Mouse (Mus musculus): ENCODE measurements around the gene Ube2l3.

Gene Ube2l3

GRCm38 (mm10) chr16:17216934-17217633 lies 14.6 kb upstream of the Ube2l3 start:
- in situ Hi-C loops (cut with MboI; ENCODE audit: low pct_unique_long_range_greater_than_20kb in 1 of 2, low sequenced_read_pairs in 2 of 2, unreplicated experiment in 1 of 2), result loop anchor here in 1 of 2 experiments (5.0 kb wide), 1 partner anchor 35 kb away; no protein-coding TSS in a partner anchor

GRCm38 (mm10) chr16:17209981-17210838 lies 7.8 kb upstream of the Ube2l3 start:
- in situ Hi-C loops (cut with MboI; ENCODE audit: low pct_unique_long_range_greater_than_20kb in 1 of 2, low sequenced_read_pairs in 2 of 2, unreplicated experiment in 1 of 2), result loop anchor here in 1 of 2 experiments (5.0 kb wide), 1 partner anchor 52 kb away; no protein-coding TSS in a partner anchor

GRCm38 (mm10) chr16:17209404-17209960 lies 7.0 kb upstream of the Ube2l3 start:
- in situ Hi-C loops (cut with MboI; ENCODE audit: low pct_unique_long_range_greater_than_20kb in 1 of 2, low sequenced_read_pairs in 2 of 2, unreplicated experiment in 1 of 2), result loop anchor here in 1 of 2 experiments (5.0 kb wide), 1 partner anchor 53 kb away; no protein-coding TSS in a partner anchor

DNA sequence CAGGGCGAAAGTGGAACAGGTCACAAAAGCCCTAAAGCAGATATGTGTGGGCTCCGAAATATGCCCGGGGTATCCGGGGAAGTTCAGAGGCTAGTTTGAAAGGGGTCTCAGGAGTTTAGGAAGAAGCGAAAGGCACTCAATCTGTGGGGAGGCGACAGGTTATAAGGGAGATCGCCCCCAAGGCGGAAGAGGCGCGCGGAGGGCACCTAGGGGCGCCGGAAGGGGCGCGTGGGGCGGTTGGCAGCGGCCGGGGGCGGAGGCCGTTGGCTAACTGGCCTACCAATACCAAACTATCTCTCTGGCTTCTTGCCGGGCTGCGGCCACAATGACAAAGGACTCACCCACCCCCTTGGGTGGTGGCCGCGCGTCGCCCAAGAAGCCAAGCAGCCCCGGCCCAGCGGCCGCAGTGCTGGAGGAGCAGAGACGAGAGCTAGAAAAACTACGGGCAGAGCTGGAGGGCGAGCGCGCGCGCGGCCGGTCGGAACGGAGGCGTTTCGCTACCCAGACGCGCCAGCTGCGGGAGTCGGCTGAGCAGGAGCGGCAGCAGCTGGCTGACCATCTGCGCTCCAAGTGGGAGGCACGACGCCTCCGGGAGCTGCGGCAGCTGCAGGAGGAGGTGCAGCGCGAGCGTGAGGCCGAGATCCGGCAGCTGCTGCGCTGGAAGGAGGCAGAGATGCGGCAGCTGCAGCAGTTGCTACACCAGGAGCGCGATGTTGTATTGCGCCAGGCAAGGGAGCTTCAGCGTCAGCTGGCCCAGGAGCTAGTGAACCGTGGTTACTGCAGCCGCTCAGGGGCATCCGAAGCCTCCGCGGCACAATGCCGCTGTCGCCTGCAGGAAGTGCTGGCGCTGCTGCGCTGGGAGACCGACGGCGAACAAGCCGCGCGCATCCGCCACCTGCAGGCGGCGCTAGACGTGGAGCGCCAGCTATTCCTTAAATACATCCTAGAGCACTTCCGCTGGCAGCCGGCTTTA lies 6.2 kb upstream of the Ube2l3 start, which contains the start of gene Rimbp3:
Rimbp3 (plus strand) TSS at position 215 of the 973 bp plus-strand sequence.
- in situ Hi-C loops (cut with MboI; ENCODE audit: low pct_unique_long_range_greater_than_20kb in 1 of 2, low sequenced_read_pairs in 2 of 2, unreplicated experiment in 1 of 2), result loop anchor here in 1 of 2 experiments (5.0 kb wide), 1 partner anchor 54 kb away; no protein-coding TSS in a partner anchor

DNA sequence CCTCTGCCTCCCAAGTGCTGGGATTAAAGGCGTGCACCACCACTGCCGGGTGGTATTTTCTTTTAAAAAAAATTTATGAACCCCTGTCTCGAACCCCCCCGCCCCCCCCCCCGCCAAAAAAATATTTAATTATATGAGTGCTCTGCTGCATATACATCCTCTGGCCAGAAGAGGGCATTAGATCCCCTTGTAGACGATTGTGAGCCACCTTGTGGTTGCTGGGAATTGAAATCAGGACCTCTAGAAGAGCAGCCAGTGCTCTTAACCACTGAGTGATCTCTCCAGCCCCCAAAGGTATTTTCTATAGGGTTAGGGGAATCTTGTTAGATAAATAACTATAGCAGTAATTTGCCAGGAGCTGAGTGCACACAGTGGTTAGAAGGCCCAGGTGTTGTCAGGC lies 2.5 kb upstream of the Ube2l3 start:
- in situ Hi-C loops (cut with MboI; ENCODE audit: low pct_unique_long_range_greater_than_20kb in 1 of 2, low sequenced_read_pairs in 2 of 2, unreplicated experiment in 1 of 2), result loop anchor here (5.0 kb wide), 2 partner anchors 57 to 77 kb away; no protein-coding TSS in a partner anchor

- in situ Hi-C loops (cut with MboI; ENCODE audit: low pct_unique_long_range_greater_than_20kb in 1 of 2, low sequenced_read_pairs in 2 of 2, unreplicated experiment in 1 of 2), result loop anchor here (5.0 kb wide), 1 partner anchor 80 kb away; no protein-coding TSS in a partner anchor
Observed at GRCm38 (mm10) chr16:17201977-17202376, 472 bp downstream of the Ube2l3 start.

DNA sequence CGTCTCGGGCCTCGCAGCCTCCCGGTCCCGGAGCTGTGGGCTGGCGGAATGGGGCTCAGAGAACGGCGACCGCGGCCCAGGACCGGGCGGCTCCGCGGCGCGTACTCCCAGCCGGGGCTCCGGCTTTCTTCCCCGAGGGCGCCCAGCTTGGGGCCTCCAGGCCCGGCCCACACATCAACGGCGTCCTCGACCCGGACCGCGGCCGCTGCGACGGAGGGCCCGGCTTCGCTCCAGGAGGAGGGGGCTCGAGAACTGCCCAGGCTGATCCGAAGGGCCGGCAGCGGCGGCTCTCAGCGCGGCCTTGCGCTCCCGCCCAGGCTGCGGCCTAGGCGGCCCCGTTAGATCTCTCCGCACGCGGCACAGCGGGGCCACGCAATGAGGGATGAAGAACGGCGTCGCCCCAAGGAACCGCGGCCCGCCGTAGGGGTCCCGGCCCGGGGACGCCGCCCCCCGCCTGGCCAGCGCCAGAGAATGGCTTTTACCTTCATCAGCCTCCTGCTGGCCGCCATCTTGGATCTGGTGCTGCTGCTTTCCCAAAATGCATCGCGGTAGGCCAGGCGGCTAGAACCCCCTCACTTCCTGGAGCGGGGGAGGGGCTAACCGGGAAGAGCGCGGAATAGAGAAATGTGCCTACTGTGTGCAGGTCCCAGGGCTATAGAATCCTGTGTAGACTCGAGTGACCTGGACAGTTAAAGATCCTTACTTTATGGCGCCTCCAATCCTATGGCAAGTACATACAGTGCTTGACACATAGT lies 1.3 kb downstream of the Ube2l3 start:
- in situ Hi-C loops (cut with MboI; ENCODE audit: low pct_unique_long_range_greater_than_20kb in 1 of 2, low sequenced_read_pairs in 2 of 2, unreplicated experiment in 1 of 2), result loop anchor here (5.0 kb wide), 1 partner anchor 81 kb away; no protein-coding TSS in a partner anchor

- in situ Hi-C loops (cut with MboI; ENCODE audit: low pct_unique_long_range_greater_than_20kb in 1 of 2, low sequenced_read_pairs in 2 of 2, unreplicated experiment in 1 of 2), result loop anchor here (5.0 kb wide), 1 partner anchor 82 kb away; no protein-coding TSS in a partner anchor
Observed at GRCm38 (mm10) chr16:17200121-17200952, 2.1 kb downstream of the Ube2l3 start.

DNA sequence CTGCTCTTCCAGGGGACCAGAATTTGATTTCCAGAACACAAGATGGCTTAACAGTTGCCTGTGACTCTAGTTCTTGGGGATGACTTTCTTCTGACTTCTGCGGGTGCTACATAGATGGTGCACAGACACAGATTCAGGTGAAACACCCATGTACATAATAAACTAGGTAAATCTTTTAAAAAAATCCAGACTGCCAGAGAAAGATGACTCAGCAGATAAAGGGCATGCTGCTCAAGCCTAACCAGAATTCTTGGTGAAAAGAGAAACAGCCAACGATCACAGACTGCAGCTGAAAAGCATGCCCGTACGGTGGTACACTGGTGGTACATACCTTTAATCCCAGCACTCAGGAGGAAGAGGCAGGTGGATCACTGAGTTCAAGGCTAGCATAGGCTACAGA lies 8.6 kb downstream of the Ube2l3 start:
- in situ Hi-C loops (cut with MboI; ENCODE audit: low pct_unique_long_range_greater_than_20kb in 1 of 2, low sequenced_read_pairs in 2 of 2, unreplicated experiment in 1 of 2), result no loop called here

GRCm38 (mm10) chr16:17185475-17185874 lies 17.0 kb downstream of the Ube2l3 start:
- in situ Hi-C loops (cut with MboI; ENCODE audit: low pct_unique_long_range_greater_than_20kb in 1 of 2, low sequenced_read_pairs in 2 of 2, unreplicated experiment in 1 of 2), result no loop called here

DNA sequence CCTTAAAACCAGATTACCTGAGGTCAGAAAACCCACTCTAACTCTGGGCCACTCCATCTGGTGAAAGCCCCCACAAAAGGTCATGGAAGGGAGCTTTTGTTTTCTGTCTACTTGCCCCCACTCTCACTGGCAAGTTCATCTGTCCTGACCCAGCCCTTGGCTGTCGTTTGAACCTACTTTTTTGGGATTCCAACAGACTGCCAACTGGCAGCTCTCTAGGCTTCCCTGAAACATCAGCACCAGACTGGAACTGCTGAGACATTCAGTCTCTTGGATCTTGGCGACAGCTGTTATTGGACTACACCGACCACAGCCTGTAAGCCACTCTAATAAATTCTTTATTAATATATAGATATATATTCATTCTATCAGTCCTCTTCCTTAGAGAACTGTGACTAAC lies 19.4 kb downstream of the Ube2l3 start:
- in situ Hi-C loops (cut with MboI; ENCODE audit: low pct_unique_long_range_greater_than_20kb in 1 of 2, low sequenced_read_pairs in 2 of 2, unreplicated experiment in 1 of 2), result no loop called here

GRCm38 (mm10) chr16:17182136-17182535 lies 20.3 kb downstream of the Ube2l3 start:
- in situ Hi-C loops (cut with MboI; ENCODE audit: low pct_unique_long_range_greater_than_20kb in 1 of 2, low sequenced_read_pairs in 2 of 2, unreplicated experiment in 1 of 2), result no loop called here

DNA sequence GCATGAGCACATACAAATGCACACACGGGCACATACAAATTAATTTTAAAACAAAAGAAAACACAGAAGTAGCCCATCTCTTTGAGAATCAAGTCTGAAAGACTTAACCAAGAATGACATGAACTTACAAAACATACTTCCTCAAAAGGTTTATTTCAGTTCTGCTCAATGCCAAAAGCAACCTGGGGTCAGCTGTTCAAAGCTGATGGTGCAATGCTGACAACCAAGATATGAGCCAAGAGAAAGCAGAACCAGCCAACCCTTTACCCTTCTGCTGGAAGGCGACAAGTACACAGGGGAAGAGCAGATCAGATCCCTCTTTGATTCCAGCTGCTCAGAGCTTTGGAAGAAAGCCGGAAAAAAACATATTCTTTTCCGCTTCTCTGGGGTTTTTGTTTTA lies 21.1 kb downstream of the Ube2l3 start:
- in situ Hi-C loops (cut with MboI; ENCODE audit: low pct_unique_long_range_greater_than_20kb in 1 of 2, low sequenced_read_pairs in 2 of 2, unreplicated experiment in 1 of 2), result no loop called here

GRCm38 (mm10) chr16:17179706-17180105 lies 22.7 kb downstream of the Ube2l3 start:
- in situ Hi-C loops (cut with MboI; ENCODE audit: low pct_unique_long_range_greater_than_20kb in 1 of 2, low sequenced_read_pairs in 2 of 2, unreplicated experiment in 1 of 2), result no loop called here

DNA sequence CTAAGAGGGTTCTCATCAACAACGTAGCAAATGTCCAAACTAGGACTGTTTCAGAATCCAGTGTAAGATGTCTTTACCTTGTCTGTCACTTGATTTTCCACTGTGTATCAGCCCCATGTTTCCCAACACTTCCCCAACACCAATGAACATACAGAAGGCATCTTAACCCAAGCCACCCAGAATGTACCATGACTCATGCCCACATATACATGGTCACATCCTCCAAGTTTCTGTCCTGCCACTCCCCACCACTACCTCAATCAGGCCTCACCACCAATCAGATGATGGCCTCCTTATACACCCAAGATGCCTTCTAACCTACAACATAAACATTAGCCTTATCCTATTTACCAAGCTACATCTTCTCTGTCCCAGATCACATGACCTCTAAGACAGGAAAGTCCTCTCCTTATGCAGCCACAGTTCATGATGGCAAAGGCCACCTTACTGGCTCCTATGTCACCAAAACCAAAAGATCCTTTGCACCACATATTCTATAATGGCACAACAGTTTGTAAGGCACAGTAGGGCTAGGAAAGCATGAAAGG lies 24.8 kb downstream of the Ube2l3 start:
- in situ Hi-C loops (cut with MboI; ENCODE audit: low pct_unique_long_range_greater_than_20kb in 1 of 2, low sequenced_read_pairs in 2 of 2, unreplicated experiment in 1 of 2), result no loop called here

DNA sequence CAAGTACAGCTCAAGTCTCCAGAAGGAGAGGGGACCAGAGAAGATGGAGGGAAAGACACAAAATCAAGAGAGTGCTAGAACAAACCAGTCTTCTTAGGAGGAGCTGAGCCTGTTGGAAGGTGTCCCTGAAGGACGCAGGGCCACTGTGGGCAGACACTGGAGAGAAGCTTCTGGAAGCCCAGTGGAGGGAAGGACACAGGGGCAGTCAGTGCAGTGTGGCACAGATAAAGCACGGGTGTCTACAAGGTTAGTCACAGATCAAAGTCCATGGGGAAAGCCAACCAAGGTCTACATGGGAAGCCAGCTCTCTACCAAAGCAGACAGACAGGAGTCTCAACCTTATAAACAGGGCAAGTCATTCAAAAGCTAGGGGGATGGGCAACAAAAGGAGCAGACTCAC lies 26.7 kb downstream of the Ube2l3 start:
- in situ Hi-C loops (cut with MboI; ENCODE audit: low pct_unique_long_range_greater_than_20kb in 1 of 2, low sequenced_read_pairs in 2 of 2, unreplicated experiment in 1 of 2), result no loop called here
